Mouse (Mus musculus) mouse embryonic stem cell (cell line): ENCODE measurements at regions not wholly inside any gene's neighbourhood (a gene's known extent, or its start where the extent isn't known, plus 50 kb on each side); places are given as distances from the start of the nearest gene placed in this dataset.

Experiments
- in situ Hi-C, 2 experiments: fragments of 300-500 bp; cut with MboI; formaldehyde crosslinking; loops; 1 replicate in 1 of 2; 3 replicates in 1 of 2; pipeline ENCODE4 v1.14.3; 2019 to 2020; ENCODE audit warnings: low sequenced_read_pairs in 2 of 2, low pct_unique_long_range_greater_than_20kb in 1 of 2, mixed read lengths in 1 of 2; ENCODE audit not compliant: unreplicated experiment in 1 of 2

- in situ Hi-C loops = no loop called here
These were observed 56.8 kb upstream of the Fxr1 start for GRCm38 (mm10) chr3:33962938-33963337.

GRCm38 (mm10) chr3:33967184-33967583 lies 52.6 kb upstream of the Fxr1 start:
- in situ Hi-C loops = no loop called here
